Mouse (Mus musculus) adrenal gland, postnatal 36 days (tissue): ENCODE measurements around the gene Mtpn. TPM values are rescaled to one million over a fixed set of nuclear protein-coding genes. Genes with fewer than 3 reads are reported as not detected.

ENCODE experiments used
- microRNA-seq: library from miRNA; unstranded; fragments of <30 nt; microRNA quantifications from one replicate; pipeline ENCODE4 v1.2.0, GENCODE M21; 2021
- total RNA-seq, 2 experiments: library from RNA; stranded (reverse); gene quantifications; 2 replicates each; pipeline ENCODE4 v1.2.3; 2021

Mtpn gene
- total RNA-seq, 2 experiments from 2014 or later, result 115 to 130 TPM

Small RNA genes lying within 50 kb of the gene (microRNA-seq; reads per million reads assigned to microRNA genes)
- gene Gm23053, result not detected

Other genes with a start within 250 kb of the Mtpn start
- gene Slc13a4, start 231.8 kb downstream of the Mtpn start, total RNA-seq, result under 1 TPM; 0.46 TPM
- gene Fam180a, start 213.7 kb downstream of the Mtpn start, total RNA-seq, result 1 to 10 TPM; 1.7 to 4.6 TPM